7 mouse cellular contexts compared by ENCODE assay signal in the genomic region with DNA sequence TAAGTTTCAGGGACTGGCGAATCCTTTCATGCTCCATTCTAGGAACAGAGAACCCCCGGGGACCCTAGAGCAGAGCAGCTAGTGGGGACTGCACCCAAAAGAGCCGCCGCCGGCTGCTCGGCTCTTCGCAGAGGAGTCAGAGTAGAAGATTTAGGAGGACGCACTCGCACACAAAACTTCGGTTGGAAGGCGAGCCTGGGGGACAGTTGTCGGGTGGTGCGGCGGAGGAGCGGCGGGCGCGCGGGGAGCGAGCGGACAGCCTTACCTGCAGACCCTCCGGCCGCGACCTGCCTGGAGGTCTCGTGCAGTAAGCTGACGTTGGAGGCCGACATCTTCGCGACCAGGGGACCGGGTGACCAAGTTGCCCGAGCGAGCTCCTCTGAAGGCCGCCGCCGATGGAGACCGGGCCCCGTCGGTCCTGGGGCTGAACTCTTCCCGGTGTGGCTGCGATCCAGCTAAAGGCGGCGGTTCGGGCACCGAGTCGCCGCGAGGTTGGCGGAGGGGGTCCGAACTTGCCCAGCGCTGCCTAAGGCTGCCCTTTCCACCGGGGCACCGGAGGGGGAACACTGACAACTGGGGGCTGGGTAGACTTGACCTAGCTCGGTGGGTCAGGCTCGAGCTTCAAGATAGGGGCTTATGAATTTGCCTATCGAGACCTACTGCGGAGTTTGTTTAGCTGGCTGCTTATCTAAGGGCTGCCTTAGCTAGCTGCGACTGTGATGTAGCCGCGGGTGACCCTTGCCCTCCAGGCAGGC. TPM values are rescaled to one million over a fixed set of nuclear protein-coding genes. Genes with fewer than 3 reads are reported as not detected.
DNase-seq lines count a peak whose midpoint lies in the region; ATAC-seq and TF ChIP-seq lines count a peak whose summit lies in the region.

No protein-coding gene starts in this region.

- no peaks in the 10 kb centered on the region for H3K27me3 ChIP-seq in erythroblast, embryonic 14.5 days (ENCODE audit: control insufficient read depth)
- H3K27me3 ChIP-seq in heart, postnatal 0 days (ENCODE audit: control insufficient read depth, insufficient read depth, low read length): peaks cover 12% of the 10 kb centered on the region; the same call in 1 of the 2 replicates

- peak overlapping the region; percentile 84 for H3K4me3 ChIP-seq in erythroblast, embryonic 14.5 days (replicated peaks)
- peak overlapping the region; percentile 54 for H3K4me3 ChIP-seq in heart, postnatal 0 days (ENCODE audit: low read depth, low read length)

- no peak for TF ChIP-seq CTCF in heart, postnatal 0 days (IDR thresholded peaks at IDR 0.05; ENCODE audit: low read depth)

- DNase-seq in ES-CJ7 (ENCODE audit: low read depth, low spot score): peak; percentile 55
- peak; percentile 28 to 33 for DNase-seq in adrenal gland, adult 18-20 months (ENCODE audit: low spot score in 2 of 2)
- DNase-seq in heart, postnatal 0 days (ENCODE audit: low spot score): no peak
- peak; percentile 80 to 87 for DNase-seq in kidney, postnatal 25 days
- peak; percentile 20 to 34 for DNase-seq in spleen, postnatal 36 days (ENCODE audit: low spot score in 2 of 2)

- 1% methylated on average over 59 of the region's 59 CpGs for WGBS in heart, postnatal 0 days

- peaks cover 23% of the 10 kb centered on the region for H3K36me3 ChIP-seq in erythroblast, embryonic 14.5 days (ENCODE audit: control insufficient read depth)
- no peaks in the 10 kb centered on the region for H3K36me3 ChIP-seq in heart, postnatal 0 days (replicated peaks; ENCODE audit: control insufficient read depth, insufficient read depth, low read length)

- peak overlapping the region; percentile 42 for H3K9ac ChIP-seq in heart, postnatal 0 days (replicated peaks; ENCODE audit: low read depth, low read length)

- TF ChIP-seq EP300 in heart, postnatal 0 days (IDR thresholded peaks at IDR 0.05; ENCODE audit: low read depth): no peak

- H3K4me2 ChIP-seq in heart, postnatal 0 days (ENCODE audit: low read depth, low read length): peak overlapping the region; percentile 78

- H3K9me3 ChIP-seq in erythroblast, embryonic 14.5 days (ENCODE audit: control insufficient read depth, low read length): no peaks in the 10 kb centered on the region
- H3K9me3 ChIP-seq in heart, postnatal 0 days (replicated peaks; ENCODE audit: control insufficient read depth, low read length): no peaks in the 10 kb centered on the region

- peak; percentile 41; the same call in 1 of the 2 replicates for ATAC-seq in heart, postnatal 0 days (ENCODE audit: insufficient read depth, low read depth)
- ATAC-seq in megakaryocyte progenitor cell, adult 5-6 weeks (replicated peaks; ENCODE audit: poor library complexity): peak; percentile 50

- H3K27ac ChIP-seq in heart, postnatal 0 days (ENCODE audit: low read depth): no peak overlapping the region

- peaks cover 54% of the 10 kb centered on the region for H3K4me1 ChIP-seq in erythroblast, embryonic 14.5 days (ENCODE audit: control insufficient read depth)
- peaks cover 4% of the 10 kb centered on the region; the same call in 1 of the 2 replicates for H3K4me1 ChIP-seq in heart, postnatal 0 days (ENCODE audit: control insufficient read depth, insufficient read depth)

RNA-seq across cellular contexts. Expression of a gene that starts 0.5 kb away (rescaled TPM):
- under 1 TPM; 0.64 to 0.66 TPM for total RNA-seq in adrenal gland, adult 18-20 months (2021)
- 4.3 and 5.0 TPM in 2 replicates for polyA plus RNA-seq in erythroblast, embryonic 14.5 days (2012)
- not detected in 2 replicates for total RNA-seq in heart, postnatal 0 days (2014; rRNA removed; ENCODE audit: low replicate concordance)
- 0.05 and 0.31 TPM in 2 replicates for polyA plus RNA-seq in heart, postnatal 0 days (2015; fragmentation: Nextera tagmentation; extraction: Ambion mirVana)
- 8.0 and 12.4 TPM in 2 replicates for total RNA-seq in megakaryocyte progenitor cell, adult 5-6 weeks (2015)
- total RNA-seq in megakaryocyte progenitor cell, adult 5-6 weeks (2017): 6.5 and 10.4 TPM in 2 replicates

RNA-seq across cellular contexts. Expression of a gene that starts 33.4 kb away (rescaled TPM):
- 10 to 100 TPM; 29.4 to 37.8 TPM for total RNA-seq in adrenal gland, adult 18-20 months (2021)
- 0.31 and 0.80 TPM in 2 replicates for polyA plus RNA-seq in erythroblast, embryonic 14.5 days (2012)
- 29.7 and 31.2 TPM in 2 replicates for total RNA-seq in heart, postnatal 0 days (2014; rRNA removed; ENCODE audit: low replicate concordance)
- 18.6 and 19.3 TPM in 2 replicates for polyA plus RNA-seq in heart, postnatal 0 days (2015; fragmentation: Nextera tagmentation; extraction: Ambion mirVana)
- total RNA-seq in megakaryocyte progenitor cell, adult 5-6 weeks (2015): 52.8 and 56.9 TPM in 2 replicates
- 87.5 and 99.7 TPM in 2 replicates for total RNA-seq in megakaryocyte progenitor cell, adult 5-6 weeks (2017)

RNA-seq across cellular contexts. Expression of a gene that starts 33.4 kb away (rescaled TPM):
- 1 to 10 TPM; 8.1 to 8.4 TPM for total RNA-seq in adrenal gland, adult 18-20 months (2021)
- polyA plus RNA-seq in erythroblast, embryonic 14.5 days (2012): 0.08 TPM in 2 replicates
- total RNA-seq in heart, postnatal 0 days (2014; rRNA removed; ENCODE audit: low replicate concordance): 4.9 and 5.9 TPM in 2 replicates
- polyA plus RNA-seq in heart, postnatal 0 days (2015; fragmentation: Nextera tagmentation; extraction: Ambion mirVana): 6.9 and 7.4 TPM in 2 replicates
- total RNA-seq in megakaryocyte progenitor cell, adult 5-6 weeks (2015): 7.4 and 8.8 TPM in 2 replicates
- total RNA-seq in megakaryocyte progenitor cell, adult 5-6 weeks (2017): 5.2 and 10.9 TPM in 2 replicates
